Mouse (Mus musculus): ENCODE results near the gene Wnt9a.

Gene Wnt9a

DNA sequence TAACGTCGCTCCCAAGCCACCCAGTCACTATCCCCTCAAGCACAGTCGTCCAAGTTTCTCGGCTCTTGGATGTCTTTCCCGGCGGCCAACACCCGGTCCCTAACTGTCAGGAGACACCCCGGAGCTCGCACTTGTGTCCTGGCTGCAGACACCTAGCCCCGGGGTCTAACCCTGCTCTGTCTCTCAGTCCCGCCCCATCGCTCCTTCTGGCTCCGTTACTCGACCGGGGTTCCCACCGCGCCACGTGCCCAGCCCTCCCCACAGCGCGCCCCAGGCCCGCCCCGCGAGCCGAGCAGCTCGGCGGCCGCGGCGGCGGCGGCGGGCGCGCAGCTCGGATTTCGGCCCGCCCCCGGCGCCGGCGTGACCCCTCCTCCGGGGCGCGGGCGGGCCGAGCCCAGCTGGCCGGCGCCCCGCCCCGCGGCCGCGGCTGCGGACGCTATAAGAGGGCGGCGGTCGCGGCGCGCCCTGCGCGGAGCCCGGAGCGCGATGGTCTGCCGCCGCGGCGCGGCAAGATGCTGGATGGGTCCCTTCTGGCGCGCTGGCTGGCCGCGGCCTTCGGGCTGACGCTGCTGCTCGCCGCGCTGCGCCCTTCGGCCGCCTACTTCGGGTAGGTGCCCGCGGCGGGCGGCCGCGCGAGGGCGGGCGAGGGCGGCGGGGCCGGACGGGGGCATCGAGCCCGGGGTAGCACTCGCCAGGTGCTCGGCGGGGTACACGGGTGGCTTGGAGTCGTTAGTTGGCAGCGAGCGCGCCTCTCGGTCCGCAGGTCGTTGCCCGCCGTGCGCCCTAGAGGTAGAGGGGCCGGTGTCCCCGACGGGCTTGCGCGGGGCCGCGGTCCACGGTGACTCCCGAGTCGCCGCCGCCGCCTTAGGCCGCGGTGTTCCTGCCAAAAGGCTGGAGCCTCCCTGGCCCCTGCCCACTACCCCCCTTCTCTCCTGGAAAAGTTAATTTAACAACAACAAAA is at the start of gene Wnt9a:
Wnt9a (plus strand) TSS at position 468 of the 961 bp plus-strand sequence.
- in situ Hi-C loops (cut with MboI, MseI): no loop called here

DNA sequence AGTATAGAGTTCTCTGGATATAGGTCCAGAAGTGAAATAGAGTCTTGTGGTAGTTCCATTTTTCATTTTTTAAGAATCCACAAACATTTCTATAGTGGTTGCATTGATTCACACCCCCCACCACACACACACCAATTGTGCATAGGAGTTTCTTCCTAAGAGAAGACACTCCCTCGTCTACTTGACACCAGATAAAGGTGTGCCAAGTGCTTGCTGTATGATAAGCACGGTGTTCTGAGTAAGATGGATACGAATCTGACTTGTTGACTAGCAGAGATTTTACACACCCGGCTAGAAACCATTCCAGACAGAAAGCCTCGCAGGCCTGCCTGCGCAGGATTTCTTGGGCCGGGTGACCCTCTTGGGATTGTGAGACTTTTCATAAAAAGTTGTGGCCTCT is 47.1 kb upstream of the Wnt9a start:
- in situ Hi-C loops (cut with MboI, MseI): no loop called here

DNA sequence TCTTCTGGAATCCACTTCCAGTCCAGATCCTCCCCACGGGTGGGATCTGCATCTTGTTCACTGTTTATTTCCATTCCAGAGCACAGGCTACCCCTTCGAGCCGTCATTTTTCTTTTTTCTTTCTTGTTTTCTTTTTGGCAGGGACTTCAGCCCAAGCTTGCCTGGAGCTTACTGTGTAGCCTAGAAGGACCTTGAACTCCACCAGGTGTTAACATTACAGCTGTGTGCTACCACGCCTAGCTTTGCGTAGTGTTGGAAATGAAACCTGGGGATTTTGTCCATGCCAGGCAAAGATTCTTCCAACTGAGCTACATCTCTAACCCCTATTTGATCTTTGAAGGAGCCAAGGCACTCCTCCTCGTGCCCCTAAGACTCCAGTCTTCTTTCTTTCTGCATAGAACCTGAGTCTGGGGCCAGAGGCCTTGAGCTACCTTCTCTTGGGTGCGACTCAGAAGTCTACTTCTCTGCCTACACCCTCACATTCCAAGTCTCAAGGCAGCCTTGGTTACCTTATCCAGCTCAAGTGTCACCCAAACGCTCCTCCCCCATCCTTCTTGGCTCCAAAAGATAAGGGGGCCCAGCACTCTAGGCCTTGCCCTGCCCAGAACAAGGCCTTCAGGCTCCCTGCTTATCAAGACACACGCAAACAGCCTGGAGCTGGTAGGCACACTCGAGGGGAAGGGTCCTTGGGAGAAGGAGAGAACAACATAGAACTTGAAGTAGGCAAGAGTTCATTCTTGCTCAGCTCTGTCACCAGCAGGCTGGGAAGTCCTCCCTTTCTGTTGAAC is 45.8 kb upstream of the Wnt9a start:
- in situ Hi-C loops (cut with MboI, MseI): no loop called here

DNA sequence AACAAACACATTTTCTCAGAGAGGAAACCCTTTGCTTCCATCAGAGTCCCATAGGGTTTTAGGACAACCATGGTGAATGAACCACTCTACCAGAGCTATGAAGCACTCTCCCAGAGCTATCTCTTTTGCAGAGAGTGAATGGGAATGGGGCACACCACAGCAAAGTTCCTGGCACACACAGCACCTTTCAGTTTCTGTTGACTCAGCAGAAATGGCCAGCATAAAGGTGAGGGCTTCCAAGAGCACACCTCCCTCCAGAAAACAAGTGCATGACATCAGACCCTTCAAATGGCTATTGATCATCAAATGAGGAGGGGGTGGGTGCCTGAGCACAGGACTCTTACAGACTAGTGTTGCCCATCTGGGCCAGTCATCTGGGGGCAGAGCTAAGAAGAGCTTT is 44.4 kb upstream of the Wnt9a start:
- in situ Hi-C loops (cut with MboI, MseI): no loop called here

DNA sequence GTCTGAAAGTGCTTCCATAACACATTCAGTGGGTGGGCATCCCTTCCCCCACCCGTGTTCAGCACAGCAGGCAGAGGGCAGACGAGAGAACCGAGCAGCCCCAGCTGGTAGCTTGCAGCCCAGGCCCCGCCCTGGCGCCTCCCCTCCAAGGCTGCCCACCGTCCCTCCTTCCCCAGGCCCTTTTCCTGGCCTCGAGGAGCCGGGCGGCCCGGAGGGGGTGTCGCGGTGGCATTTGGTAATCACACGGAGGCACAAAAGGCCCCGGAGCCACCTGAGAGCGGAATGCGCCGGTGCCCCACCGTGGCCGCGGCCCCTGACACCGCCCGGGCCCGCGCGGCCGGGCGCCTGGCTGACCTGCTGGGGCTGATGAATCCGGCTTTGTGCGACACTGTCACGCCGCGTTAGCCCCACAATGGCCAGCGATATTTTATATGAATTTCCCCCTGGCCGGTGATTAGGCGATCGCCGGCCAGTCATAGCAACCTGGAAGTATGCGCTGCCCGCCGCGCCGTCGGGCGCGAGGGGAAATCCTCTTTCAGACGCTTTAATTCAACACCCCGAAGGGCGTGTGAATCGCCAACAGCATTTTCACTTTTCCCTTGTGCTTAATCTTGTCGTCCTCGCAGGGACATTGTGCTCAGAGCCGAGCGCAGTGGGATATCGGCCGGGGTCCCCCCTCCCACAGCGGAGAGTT is 42.7 kb upstream of the Wnt9a start:
- in situ Hi-C loops (cut with MboI, MseI): no loop called here

DNA sequence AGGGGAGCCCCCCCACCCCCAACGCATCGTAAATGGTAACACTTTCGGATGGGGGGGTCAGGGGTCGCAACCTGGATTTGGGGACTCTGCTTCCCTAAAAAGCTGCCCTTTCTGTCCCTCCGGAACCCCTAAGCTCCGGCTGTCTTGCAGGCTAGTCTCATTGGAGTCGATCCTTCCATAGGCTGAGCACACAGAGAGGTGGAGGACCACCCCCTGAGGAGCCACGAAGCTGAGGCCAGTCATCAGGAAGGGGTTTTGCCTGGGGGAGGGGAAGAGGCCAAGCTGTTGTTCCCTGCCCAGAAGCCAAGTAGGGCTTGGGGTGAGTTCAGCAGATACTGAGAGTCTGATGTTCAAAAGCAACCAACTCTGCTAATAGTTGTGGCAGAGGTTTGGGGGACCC is 42.1 kb upstream of the Wnt9a start:
- in situ Hi-C loops (cut with MboI, MseI): no loop called here

DNA sequence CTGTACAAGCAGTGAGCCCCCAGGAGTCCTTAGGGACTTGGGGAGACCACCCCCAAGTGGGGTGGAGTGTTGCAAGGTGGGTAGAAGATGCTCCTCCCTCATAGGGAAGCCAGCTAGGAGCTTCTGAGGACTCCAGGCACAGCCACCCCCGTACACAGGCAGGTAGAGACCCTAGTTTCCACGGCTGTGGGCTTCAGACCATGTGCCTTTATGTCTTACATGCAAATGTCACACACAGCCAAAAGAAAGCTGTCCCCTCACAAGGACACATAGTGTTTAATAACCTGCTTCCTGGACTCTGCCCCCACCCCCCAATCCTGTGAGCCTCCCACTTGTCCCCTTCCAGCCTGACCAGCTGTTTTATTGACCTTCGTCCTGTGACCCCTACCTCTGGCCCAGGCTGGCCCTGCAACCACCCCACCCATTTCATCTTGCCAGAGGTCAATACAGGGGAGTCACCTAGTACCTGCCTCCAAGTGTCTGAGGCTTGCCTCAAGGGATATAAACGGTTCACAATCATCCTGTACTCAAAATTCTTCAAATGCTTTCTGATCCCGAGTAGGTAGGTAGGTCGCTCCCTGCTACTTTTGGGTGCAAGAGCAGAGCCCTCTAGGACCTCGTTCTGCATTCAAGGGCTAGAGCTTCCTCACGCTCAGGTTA is 41.4 kb upstream of the Wnt9a start:
- in situ Hi-C loops (cut with MboI, MseI): no loop called here

DNA sequence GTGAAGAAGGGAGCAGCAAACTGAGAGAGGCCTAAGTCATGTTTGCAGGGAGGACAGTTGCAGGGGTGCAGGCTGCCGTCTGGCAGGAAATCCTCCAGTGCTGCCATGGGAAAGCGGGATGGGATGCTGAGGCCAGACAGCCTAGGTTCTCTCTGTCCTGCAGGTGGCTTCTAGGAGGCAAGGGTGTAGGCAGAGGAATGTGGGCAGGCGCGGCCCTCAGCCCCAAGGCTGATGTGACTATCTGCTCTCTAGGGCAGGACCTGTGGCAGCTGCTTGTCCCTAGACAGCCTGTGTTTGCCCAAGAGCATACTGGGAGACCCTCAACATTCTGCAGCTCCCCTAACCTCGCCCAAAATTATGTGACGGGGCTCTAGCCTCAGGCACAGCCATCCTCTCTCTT is 40.0 kb upstream of the Wnt9a start:
- in situ Hi-C loops (cut with MboI, MseI): no loop called here

DNA sequence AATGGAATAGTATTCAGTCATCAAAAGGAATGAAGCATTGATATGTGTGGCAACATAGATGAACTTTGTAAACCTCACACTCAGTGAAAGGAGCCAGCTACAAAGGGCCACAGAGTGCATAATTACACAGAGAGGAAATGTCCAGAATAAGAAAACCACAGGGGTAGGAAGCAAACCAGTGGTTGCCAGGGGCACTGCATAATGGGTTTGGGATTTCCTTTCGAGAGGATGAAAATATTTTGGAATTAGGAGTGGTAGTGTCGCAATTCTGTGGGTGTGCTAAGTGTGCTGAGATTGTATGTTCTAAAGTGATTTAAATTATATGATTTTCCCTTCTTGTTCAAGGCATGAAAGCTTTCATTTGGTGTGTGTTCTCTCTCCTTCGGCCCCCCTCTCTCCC is 32.5 kb upstream of the Wnt9a start:
- in situ Hi-C loops (cut with MboI, MseI): no loop called here

DNA sequence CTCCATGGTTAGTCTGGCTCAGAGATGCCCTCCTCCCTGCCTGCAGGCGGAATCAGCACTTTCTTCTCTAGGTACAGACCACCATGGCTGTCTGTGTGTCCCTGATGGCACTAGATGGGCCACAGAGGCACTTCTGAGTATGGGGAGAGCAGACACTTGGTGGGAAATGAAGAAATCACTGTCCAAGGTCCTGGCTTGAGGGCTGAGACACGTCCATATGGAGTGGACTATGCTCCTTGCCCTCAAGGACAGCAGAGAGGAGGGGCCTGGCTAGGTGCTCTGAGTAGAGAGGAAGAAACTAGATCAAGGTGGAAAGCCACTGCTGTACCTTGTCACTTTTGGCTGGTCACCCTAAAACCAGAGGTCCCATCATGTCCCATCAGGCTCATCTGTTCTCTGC is 29.9 kb upstream of the Wnt9a start:
- in situ Hi-C loops (cut with MboI, MseI): no loop called here

DNA sequence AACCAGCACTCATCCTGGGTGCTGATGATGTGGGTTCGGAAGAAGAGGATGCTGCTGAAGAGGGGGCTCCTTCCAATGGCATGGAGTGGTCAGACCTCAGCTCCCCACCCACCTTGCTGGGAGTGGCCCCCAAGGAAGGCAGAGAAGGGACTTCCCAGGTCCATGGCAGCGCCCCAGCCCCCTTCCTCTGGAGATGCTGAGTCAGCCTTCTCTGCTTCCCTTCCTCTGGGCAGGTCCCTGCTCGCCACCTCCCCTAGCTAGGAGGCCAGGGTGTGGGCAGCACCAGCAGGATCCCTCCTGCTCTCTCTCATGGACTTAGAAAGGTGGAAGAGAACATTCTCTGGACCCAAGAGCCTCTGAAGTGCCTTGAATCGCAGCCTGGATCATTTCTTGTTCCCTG is 28.7 kb upstream of the Wnt9a start:
- in situ Hi-C loops (cut with MboI, MseI): no loop called here

DNA sequence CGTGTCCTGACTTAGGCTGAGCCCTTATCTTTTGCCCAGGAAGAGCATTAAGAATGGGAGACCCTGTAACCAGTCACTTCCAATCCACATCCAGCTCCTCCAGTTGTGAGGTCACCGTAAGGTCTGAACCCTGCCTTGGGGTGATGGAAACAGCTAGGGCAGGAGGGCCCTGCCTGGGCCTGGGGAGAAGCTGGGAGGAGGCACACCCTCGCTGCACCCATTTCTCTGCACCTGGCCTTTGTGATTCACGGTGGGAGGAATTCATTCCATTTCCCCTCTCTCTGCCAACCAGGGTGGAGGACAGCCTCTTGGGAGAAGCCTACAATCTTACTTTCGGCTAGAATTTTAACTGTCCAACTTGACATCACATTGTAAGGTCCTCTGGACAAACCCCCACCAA is 24.6 kb upstream of the Wnt9a start:
- in situ Hi-C loops (cut with MboI, MseI): no loop called here

DNA sequence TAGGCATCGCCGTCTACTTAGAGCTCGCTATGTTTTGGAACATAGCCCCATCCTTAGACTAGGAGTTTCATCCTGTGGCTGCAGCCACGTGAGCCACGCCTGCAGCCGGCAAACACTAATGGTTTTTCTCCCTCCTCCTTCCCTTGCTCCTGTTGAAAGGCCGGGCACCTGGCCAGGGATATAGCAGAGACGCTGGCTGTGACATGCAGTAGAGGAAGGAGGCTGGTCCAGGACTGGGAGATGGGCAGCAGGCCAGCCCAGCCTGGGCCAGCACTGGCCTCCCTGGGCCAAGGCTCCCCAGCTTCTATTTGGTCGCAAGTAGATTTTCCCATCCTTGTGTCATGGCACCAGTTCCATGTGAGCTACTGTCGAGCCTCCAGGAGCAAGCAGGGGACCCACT is 23.8 kb upstream of the Wnt9a start:
- in situ Hi-C loops (cut with MboI, MseI): no loop called here

DNA sequence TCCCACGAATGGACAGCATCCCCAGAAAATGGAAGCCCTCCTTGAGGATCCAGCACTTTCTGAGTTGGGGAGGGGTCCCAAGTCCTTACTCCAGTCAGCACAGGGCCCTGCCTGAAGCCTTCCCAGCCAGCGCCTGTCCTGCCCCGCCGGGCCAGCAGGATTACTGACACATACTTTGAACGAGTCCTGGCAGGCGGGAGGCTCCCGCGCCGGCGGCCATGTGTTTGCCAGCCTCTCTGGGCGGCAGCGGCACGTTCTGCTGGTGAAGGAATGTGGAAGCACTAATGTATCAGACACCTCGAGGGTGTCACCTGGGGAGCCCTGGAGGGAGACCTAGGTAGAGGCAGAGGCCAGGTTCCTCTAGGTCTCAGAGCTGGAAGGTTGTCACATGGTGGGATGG is 22.6 kb upstream of the Wnt9a start:
- in situ Hi-C loops (cut with MboI, MseI): no loop called here

DNA sequence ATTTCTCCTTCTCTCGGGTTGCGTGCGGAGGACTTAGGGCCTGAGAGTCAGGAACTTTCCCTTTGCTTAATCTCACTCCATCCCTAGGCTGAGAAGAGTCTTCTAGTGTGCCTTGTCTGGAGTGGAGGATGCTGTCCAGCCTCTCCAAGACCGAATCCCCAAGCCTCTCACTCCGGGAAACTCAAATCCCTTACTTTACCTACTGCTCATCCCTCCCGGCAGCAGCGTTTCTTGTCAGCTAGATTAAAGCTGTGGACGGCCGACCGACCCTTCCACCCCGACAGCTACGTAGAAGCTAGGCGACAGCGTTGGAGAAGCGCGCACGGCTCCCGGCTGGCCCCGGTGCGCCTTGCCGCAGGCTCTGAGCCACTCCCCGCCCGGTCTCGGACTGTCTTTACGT is 17.0 kb upstream of the Wnt9a start:
- in situ Hi-C loops (cut with MboI, MseI): no loop called here

DNA sequence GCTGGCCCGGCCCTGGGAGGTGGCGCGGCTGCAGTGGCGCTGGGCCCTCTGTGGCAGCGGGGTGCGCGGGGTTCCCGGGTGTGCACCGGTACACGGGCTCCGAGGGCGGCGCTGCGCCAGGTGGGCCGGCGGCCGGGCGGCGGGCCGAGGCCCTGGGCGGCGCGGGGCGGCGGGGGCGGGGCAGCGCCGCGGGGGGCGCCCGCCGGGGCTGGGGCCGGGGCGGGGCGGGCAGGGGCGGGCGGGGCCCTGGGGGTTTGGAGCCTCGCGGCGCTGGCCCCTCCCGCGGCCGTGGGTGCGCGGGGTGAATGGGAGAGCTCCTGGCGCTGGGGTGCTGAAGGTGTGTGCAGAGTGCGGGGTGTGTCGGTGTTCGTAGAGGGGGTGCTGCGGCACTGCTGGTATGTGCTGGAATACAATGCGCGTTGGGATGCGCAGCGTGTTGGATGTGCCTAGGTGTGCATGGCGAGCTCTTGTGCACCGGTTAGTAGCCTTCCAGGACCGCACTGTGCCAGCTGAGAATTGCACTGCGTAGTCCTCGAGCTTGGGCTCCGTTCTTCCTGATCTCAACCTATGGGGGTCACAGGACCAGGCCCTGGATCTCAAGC is 15.9 kb upstream of the Wnt9a start, which contains the start of gene Wnt3a:
Wnt3a (minus strand) TSS at position 51 of the 602 bp plus-strand sequence.
- in situ Hi-C loops (cut with MboI, MseI): no loop called here

DNA sequence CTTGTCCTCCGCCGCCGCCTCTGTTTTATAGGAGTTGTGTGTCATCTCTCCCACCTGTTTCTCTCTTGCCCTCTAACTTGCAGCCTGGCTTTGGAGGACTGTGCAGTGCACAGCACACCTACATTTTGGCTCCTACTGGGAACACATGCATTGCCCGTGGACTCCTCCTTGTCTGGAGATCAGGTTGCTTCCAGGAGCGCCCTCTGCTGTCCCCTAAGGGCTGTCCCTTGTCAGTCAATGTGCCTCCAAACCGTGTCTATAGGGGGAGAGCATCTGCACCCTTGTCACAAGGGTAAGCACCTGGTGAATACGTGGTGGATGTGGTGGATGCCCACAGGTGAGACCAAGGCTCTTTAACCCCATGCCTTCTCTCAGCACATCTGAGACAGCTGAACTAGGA is 13.1 kb upstream of the Wnt9a start:
- in situ Hi-C loops (cut with MboI, MseI): no loop called here

DNA sequence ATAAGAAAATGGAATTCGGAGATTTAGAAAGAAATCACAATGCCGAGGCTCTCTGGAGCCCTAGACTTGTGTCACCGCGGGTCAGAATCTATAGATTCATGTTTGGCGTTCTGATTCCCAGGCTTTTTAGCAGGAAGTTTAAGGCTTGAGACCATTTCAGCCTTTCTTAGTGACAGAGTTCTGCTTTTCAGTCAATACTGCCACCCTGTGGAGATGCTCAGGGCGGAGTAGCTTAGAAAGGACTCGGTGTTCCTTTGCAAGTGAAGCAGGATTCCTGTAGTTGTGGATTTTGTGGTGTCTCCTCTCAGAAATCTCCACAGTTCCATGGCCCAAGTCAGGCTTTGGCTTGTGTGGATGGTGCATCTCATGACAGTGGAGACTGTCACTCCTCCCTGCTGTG is 8.8 kb upstream of the Wnt9a start:
- in situ Hi-C loops (cut with MboI, MseI): no loop called here

DNA sequence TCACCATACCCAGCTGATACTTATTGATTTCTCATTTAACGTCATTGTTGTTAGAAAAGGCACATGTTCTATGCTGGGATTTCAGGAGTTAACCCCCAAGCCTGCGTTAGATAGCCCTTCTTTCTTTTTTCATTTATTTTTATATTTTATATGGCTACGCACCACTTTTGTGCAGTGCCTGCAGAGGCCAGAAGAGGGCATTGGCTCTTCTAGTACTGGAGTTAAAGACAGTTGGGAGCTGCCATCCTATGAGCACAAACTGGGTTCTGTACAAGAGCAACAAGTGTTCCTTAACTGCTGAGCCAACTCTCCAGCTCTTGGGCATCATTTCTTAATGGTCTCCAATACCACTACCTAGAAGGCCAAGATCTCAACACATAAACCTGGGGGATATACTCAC is 6.5 kb upstream of the Wnt9a start:
- in situ Hi-C loops (cut with MboI, MseI): loop anchor here (5.0 kb wide), 1 partner anchor 182 kb away; no protein-coding TSS in a partner anchor

DNA sequence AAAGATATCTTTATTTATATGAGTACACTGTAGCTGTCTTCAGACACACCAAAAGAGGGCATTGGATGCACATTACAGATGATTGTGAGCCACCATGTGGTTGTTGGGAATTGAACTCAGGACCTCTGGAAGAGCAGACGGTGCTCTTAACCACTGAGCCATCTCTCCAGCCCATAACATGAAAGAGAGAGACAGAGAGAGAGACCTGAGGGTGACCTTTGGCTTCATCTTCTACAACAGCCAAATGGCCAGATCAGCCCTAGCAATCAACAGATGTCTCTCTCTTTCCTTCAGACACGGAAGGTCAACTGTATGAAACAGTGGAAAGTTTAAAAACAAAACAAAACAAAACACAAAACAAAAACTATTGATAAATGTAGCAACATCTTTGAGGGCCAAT is 5.7 kb upstream of the Wnt9a start:
- in situ Hi-C loops (cut with MboI, MseI): loop anchor here (5.0 kb wide), 1 partner anchor 181 kb away; no protein-coding TSS in a partner anchor
